Mouse (Mus musculus): ENCODE results near the gene Pipox. TPM values are rescaled to one million over a fixed set of nuclear protein-coding genes. Genes with fewer than 3 reads are reported as not detected.

The Pipox gene
- total RNA-seq, 2 experiments from 2014 or later = 0.70 to 1.3 TPM

DNA sequence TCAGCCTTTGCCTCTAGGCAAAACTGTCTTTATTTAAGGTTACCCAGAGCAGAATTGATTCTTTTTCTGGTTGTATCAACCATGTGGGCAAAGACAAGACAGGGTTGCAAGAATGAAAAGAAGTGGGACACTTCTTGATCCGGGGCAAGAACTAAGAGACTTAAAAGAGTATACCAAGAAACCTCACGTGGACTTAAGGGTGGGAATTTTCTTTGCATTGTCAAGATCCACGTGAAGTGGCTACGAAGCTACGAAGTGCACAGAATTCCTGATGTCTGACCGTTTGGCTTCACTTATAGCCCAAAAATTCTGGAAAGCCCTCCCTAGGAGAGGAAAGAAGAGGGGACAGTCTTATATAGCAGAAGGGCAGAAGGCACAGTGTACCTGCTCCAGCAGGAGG is 613 bp downstream of the Pipox start:
- intact Hi-C loops (cut with DNase I) = no loop called here
- DNase-seq (ENCODE audit: extremely low spot score in 1 of 2, low spot score in 2 of 2) = no peak

DNA sequence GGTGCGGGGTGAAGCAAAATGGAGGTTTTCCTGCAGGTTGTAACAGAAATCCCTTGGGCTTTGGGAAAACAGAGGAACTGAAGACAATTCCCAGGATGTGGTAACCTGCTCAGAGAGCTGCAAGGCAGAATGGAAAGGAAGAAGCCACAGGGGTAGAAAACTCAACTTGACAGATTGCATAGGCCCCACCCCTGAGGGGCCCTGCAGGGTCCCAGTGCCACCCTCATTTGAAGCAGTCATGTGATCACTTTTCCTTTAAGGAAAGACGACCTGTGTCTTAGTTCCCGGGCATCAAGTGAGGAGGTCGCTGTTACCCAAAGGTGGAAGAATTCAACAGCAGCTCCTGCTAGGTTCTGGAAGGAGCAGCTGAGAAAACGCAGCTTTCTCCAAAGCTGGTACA is 1.0 kb downstream of the Pipox start:
- Histone ChIP-seq H3K27ac (peak overlapping the region; percentile 74; the same call in 1 of the 2 replicates), H3K4me3 (no peak overlapping the region)
- no peak for TF ChIP-seq CTCF (IDR thresholded peaks at IDR 0.05)
- intact Hi-C loops (cut with DNase I) = no loop called here
- no peak for DNase-seq (ENCODE audit: extremely low spot score in 1 of 2, low spot score in 2 of 2)

More for the DNA sequence above, 613 bp downstream of the Pipox start:
- Histone ChIP-seq H3K27ac (peak overlapping the region; percentile 74), H3K4me3 (no peak overlapping the region)
- no peak for TF ChIP-seq CTCF (IDR thresholded peaks at IDR 0.05)

DNA sequence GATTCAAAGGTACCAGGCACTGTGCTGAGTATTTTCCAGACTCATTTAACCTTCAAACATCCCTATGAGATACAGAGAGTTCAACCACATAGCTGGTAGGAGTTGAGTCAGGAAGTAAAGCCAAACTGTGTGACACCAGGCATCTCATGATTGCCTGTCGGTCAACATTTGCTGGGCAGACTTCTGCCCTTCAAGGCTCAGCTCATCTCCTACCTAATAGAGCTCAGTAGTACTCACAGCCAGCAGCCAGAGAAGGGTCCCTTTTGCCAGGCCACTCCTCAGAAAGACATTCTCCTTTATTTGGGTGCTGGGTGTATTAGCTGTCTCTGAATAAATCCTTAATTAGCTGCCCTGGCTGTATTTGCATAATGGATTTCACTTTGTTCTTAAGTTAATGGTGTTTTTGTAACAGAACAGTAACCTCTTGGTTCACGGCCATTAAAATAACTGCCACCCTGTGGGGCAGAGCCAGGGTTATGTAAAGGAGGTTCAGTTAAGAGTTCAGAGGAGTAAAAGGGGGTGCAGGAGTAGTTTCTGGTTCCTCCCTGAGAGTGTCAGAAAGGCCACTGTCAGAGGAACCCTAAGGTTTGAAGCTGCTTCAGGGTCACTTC is 3.1 kb downstream of the Pipox start:
- intact Hi-C loops (cut with DNase I) = no loop called here
- Histone ChIP-seq H3K27ac (no peak overlapping the region), H3K4me3 (no peak overlapping the region)
- no peak for TF ChIP-seq CTCF (IDR thresholded peaks at IDR 0.05)
- no peak for DNase-seq (ENCODE audit: extremely low spot score in 1 of 2, low spot score in 2 of 2)

DNA sequence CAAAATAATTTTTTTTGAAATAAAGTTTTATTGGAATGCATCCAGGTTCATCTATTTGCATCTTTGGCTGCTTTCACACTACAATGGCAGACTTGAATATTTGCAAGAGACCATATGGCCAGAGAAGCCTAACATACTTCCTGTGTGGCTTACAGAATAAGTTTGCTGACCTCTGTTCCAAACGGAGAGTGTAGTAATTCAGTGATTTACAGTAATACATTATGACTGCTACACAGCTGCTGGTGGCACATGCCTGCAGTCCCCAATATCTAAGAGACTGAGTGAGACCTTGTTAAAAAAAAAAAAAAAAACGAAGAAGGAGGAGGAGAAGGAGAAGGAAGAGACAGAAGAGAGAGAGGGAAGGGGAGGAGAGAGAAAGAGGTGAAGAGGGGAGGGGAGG is 4.4 kb downstream of the Pipox start:
- no peak overlapping the region for H3K4me3 ChIP-seq
- H3K27ac ChIP-seq = no peak overlapping the region
- intact Hi-C loops (cut with DNase I) = no loop called here
- no peak for DNase-seq (ENCODE audit: extremely low spot score in 1 of 2, low spot score in 2 of 2)
- no peak for TF ChIP-seq CTCF (IDR thresholded peaks at IDR 0.05)

DNA sequence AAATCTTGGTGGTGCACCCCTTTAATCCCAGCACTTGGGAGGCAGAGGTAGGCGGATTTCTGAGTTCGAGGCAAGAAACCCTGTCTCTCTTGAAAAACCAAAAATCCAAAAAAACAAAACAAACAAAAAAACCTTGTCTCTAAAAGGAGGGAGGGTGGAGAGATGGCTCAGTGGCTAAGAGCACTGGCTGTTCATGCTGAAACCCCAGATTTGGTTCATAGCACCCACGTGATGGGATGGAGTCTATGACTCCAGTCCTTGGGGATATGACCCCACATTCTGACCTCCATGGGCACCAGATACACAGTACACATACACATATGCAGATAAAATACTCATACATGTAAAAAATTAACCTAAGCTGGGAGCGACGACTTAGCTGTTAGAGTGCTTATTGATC is 5.0 kb downstream of the Pipox start:
- no peak overlapping the region for H3K27ac ChIP-seq
- intact Hi-C loops (cut with DNase I) = no loop called here
- no peak overlapping the region for H3K4me3 ChIP-seq
- no peak for DNase-seq (ENCODE audit: extremely low spot score in 1 of 2, low spot score in 2 of 2)
- TF ChIP-seq CTCF (IDR thresholded peaks at IDR 0.05) = no peak

DNA sequence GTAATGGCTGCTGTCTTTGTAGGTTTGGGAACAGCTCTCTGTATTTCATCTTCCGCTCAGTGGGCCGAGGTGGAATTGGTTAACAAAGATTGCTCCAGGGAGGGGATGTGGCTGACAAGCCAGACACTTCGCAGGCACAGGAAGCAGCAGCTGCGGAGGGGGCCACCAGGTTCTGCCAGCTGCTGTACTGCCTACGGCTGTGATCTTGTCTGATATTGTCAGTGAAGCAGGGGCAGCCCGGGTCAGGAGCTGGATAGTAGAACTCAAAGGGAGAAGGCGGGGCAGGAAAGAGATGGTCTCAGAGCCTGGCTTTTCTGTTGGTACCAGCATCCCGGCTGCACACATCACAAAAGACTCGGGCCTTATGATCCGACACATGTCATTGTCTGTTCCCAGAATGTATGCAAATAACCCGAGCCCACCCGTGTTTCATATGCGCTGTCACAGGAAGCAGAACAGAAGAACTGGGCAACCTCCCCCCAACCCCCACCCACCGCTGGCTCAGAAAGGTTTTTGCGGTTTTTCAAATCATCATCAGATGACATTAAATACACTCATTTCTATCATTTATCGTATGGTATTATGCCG is 6.4 kb downstream of the Pipox start:
- no peak for TF ChIP-seq CTCF (IDR thresholded peaks at IDR 0.05)
- DNase-seq (ENCODE audit: extremely low spot score in 1 of 2, low spot score in 2 of 2) = no peak
- intact Hi-C loops (cut with DNase I) = no loop called here
- Histone ChIP-seq H3K4me3 (no peak overlapping the region), H3K27ac (peak overlapping the region; percentile 11)

DNA sequence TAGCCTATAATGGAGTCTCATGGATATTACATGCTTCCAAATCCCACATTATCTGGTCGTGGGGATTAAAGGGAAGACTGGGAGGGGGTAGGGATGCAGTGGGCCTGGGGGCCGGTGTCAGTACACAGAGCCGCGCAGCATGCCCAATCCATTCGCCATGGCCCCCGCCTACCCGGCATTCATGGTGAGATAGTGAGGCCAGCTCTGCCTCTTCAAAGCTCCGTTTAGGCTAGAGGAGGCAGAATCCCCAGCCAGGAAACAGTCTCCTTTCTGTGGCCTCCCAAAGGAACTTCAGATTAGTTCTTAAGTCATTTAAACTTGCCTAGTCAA is 8.7 kb downstream of the Pipox start:
- no peak for DNase-seq (ENCODE audit: extremely low spot score in 1 of 2, low spot score in 2 of 2)
- Histone ChIP-seq H3K27ac (no peak overlapping the region), H3K4me3 (no peak overlapping the region)
- intact Hi-C loops (cut with DNase I) = no loop called here
- no peak for TF ChIP-seq CTCF (IDR thresholded peaks at IDR 0.05)

DNA sequence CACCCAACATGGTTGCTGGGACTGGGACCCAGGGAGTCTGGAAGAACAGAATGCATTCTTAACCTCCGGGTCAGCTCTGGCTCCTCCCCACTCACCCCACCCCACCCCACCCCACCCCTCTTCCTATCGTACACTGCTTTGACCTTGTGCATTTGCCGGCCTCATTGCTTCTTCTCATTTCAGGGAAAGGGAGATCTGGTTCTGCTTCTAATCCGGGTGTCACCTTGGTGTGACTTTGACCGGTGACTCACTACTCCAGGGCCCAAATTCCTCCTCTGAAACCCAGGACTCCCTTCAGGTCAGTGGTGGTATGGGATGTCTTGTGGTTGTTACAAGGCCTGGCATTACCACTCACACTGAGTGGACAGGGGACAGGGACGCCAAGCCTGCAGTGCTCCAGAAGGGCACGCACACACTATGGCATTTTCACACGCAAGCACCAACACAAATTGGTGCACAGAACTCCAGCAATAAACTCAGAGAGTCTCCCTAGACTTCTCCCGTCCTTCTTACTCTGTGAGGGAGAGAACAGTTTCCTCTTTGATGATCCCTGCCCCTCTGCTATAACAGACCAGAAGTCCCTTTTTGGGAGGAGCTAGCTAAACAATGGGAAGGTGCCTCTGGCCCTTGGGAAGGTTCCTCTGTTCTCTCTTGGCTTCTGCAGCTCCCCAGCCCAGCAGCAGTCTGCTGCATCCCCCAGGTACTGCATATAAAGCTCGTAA is 9.2 kb downstream of the Pipox start:
- H3K27ac ChIP-seq = no peak overlapping the region
- intact Hi-C loops (cut with DNase I) = no loop called here
- TF ChIP-seq CTCF (IDR thresholded peaks at IDR 0.05) = no peak
- no peak overlapping the region for H3K4me3 ChIP-seq
- DNase-seq (ENCODE audit: extremely low spot score in 1 of 2, low spot score in 2 of 2) = no peak

DNA sequence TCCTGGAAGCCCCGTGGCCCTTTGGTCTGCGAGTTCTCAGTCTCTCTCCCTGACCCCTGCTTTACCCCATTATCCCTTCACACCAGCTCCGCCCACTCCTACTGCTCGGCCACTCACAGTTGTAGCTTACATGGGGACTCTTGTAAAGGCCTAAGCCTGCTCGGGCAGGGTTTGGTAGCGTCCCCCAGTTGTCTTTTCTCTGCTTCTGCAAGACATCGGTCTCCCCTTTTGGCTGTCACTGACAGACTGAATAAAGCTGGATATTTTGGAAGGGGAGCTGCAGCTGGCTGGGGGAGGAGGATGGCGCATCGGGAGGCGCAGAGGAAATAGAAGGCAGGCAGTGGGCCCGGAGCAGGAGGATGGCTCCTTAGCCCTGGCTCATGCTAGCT is 17.1 kb downstream of the Pipox start:
- H3K4me3 ChIP-seq = no peak overlapping the region; the same call in 1 of the 2 replicates
- peak overlapping the region; percentile 88 for H3K27ac ChIP-seq
- no peak for TF ChIP-seq CTCF (IDR thresholded peaks at IDR 0.05)
- peak in 1 of 2 experiments; percentile 44 for DNase-seq (ENCODE audit: extremely low spot score in 1 of 2, low spot score in 2 of 2)
- intact Hi-C loops (cut with DNase I) = no loop called here

DNA sequence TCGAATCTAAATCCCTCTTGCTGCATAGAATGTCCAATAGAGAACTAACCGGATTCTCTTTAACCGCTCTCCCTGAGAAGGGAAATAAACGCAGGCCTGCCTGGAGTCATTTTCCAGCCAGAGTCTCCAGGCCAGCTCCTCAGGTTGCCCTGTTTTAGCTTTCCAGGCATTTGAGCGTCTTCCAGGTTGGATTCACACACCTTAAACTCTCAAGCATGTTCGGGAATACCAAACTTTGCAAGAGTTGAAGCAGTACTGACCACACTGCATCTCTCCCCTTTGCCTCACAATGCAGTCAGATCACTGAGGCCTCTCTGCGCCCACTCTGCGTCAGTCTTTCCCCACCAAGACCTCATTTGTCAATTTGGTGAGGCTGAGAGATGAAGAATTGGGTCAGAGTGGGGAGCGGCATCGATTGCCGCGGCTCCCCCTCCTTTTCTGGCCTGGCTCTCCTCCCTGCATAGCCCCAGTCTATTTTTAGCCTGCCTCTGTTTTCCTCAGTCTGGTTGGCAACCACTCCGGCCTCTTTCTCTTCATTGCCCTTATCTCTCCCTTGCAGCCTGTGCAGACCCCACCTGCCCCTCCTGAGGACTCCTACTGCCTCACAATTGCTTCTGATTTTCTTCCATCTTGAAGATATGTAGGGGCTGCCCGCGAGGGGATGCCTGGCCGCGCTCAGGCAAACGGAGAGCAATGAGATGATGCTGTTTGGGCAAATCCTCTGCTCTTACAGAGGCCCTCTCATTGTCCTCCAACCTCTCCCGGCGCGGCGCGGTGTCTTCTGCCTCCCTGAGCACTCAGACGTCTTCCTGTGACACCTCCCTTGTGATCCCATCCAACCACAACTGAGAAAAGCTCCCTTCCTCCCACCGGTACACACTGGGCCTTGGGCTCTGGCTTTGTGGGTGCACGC is 17.8 kb downstream of the Pipox start:
- intact Hi-C loops (cut with DNase I) = no loop called here
- no peak overlapping the region; the same call in 1 of the 2 replicates for H3K4me3 ChIP-seq
- no peak for TF ChIP-seq CTCF (IDR thresholded peaks at IDR 0.05)
- H3K27ac ChIP-seq = peak overlapping the region; percentile 88
- no peak for DNase-seq (ENCODE audit: extremely low spot score in 1 of 2, low spot score in 2 of 2)

DNA sequence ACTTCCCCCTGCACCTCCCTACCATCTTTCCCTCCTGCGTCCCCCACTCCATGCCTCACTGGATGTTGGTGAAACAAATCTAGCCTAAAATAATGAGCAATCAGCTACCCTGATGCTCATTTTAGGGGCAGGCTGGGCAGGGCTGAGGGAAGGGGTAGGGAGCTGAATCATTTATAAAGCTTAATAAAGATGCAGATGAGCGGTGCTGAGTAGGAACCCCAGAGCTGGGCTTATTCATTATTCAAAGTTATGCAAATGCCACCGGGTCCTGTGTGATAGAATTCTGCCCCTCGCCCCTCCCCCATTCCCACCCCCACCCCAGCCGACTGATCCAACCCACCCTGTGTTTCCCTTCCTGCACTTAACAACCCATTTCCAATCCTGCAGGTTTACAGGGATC is 18.6 kb downstream of the Pipox start:
- intact Hi-C loops (cut with DNase I) = no loop called here
- Histone ChIP-seq H3K4me3 (no peak overlapping the region), H3K27ac (no peak overlapping the region)
- TF ChIP-seq CTCF (IDR thresholded peaks at IDR 0.05) = no peak
- DNase-seq (ENCODE audit: extremely low spot score in 1 of 2, low spot score in 2 of 2) = no peak
